Mouse (Mus musculus): ENCODE results near the gene Fcgr2b.
"Not testable (repeated sequence)": the region's sequence is repeated elsewhere in the genome, so short reads cannot be mapped to it uniquely, and the experiment has no call there.

Fcgr2b gene

GRCm38 (mm10) chr1:170953192-170953591 is 23.2 kb downstream of the Fcgr2b start:
- H3K4me3 ChIP-seq (replicated peaks; ENCODE audit: low read length) = no peak overlapping the region
- TF ChIP-seq CTCF (conservative IDR thresholded peaks at IDR 0.05; ENCODE audit: low read length) (no peak), POU5F1 (IDR thresholded peaks at IDR 0.05; ENCODE audit: borderline replicate concordance, low read length) (no peak), NANOG (IDR thresholded peaks at IDR 0.05; ENCODE audit: borderline replicate concordance, low read length) (no peak)
- no peaks in the 10 kb centered on the region for H3K9me3 ChIP-seq (ENCODE audit: low read length)
- peaks cover 6% of the 10 kb centered on the region; the same call in 1 of the 2 replicates for H3K4me1 ChIP-seq (replicated peaks; ENCODE audit: low read depth, low read length)
- H3K27me3 ChIP-seq (ENCODE audit: insufficient read depth, low read length) = no peaks in the 10 kb centered on the region
- no peaks in the 10 kb centered on the region for H3K36me3 ChIP-seq (ENCODE audit: insufficient read depth, low read length)

- TF ChIP-seq NANOG (IDR thresholded peaks at IDR 0.05; ENCODE audit: borderline replicate concordance, low read length) = no peak
- TF ChIP-seq CTCF (conservative IDR thresholded peaks at IDR 0.05; ENCODE audit: low read length) = no peak
- TF ChIP-seq POU5F1 (IDR thresholded peaks at IDR 0.05; ENCODE audit: borderline replicate concordance, low read length) = no peak
- Histone ChIP-seq H3K36me3 (ENCODE audit: insufficient read depth, low read length) (no peaks in the 10 kb centered on the region), H3K4me1 (replicated peaks; ENCODE audit: low read depth, low read length) (peaks cover 6% of the 10 kb centered on the region; the same call in 1 of the 2 replicates), H3K4me3 (replicated peaks; ENCODE audit: low read length) (no peak overlapping the region), H3K9me3 (ENCODE audit: low read length) (no peaks in the 10 kb centered on the region), H3K27me3 (ENCODE audit: insufficient read depth, low read length) (no peaks in the 10 kb centered on the region)
Observed at GRCm38 (mm10) chr1:170950772-170951171, 25.6 kb downstream of the Fcgr2b start.

- H3K4me3 ChIP-seq (replicated peaks; ENCODE audit: low read length); H3K9me3 ChIP-seq (ENCODE audit: low read length); H3K36me3 ChIP-seq (ENCODE audit: insufficient read depth, low read length); H3K4me1 ChIP-seq (replicated peaks; ENCODE audit: low read depth, low read length); H3K27me3 ChIP-seq (ENCODE audit: insufficient read depth, low read length): not testable (repeated sequence)
Observed at GRCm38 (mm10) chr1:170944908-170945307, 31.4 kb downstream of the Fcgr2b start.

GRCm38 (mm10) chr1:170944151-170944550 is 32.2 kb downstream of the Fcgr2b start:
- not testable (repeated sequence) for H3K9me3 ChIP-seq (ENCODE audit: low read length); H3K27me3 ChIP-seq (ENCODE audit: insufficient read depth, low read length); H3K4me3 ChIP-seq (replicated peaks; ENCODE audit: low read length)

GRCm38 (mm10) chr1:170939255-170939654 is 37.1 kb downstream of the Fcgr2b start:
- Histone ChIP-seq H3K36me3 (ENCODE audit: insufficient read depth, low read length) (no peaks in the 10 kb centered on the region), H3K4me1 (replicated peaks; ENCODE audit: low read depth, low read length) (no peaks in the 10 kb centered on the region), H3K9me3 (ENCODE audit: low read length) (no peaks in the 10 kb centered on the region), H3K27me3 (ENCODE audit: insufficient read depth, low read length) (no peaks in the 10 kb centered on the region), H3K4me3 (replicated peaks; ENCODE audit: low read length) (no peak overlapping the region)
- no peak for TF ChIP-seq NANOG (IDR thresholded peaks at IDR 0.05; ENCODE audit: borderline replicate concordance, low read length)
- no peak for TF ChIP-seq POU5F1 (IDR thresholded peaks at IDR 0.05; ENCODE audit: borderline replicate concordance, low read length)

More at GRCm38 (mm10) chr1:170944151-170944550, 32.2 kb downstream of the Fcgr2b start:
- H3K36me3 ChIP-seq (ENCODE audit: insufficient read depth, low read length); H3K4me1 ChIP-seq (replicated peaks; ENCODE audit: low read depth, low read length): not testable (repeated sequence)

- Histone ChIP-seq H3K4me3 (replicated peaks; ENCODE audit: low read length) (no peak overlapping the region), H3K9me3 (ENCODE audit: low read length) (no peaks in the 10 kb centered on the region), H3K27me3 (ENCODE audit: insufficient read depth, low read length) (no peaks in the 10 kb centered on the region), H3K36me3 (ENCODE audit: insufficient read depth, low read length) (no peaks in the 10 kb centered on the region), H3K4me1 (replicated peaks; ENCODE audit: low read depth, low read length) (peaks cover 6% of the 10 kb centered on the region)
- TF ChIP-seq NANOG (IDR thresholded peaks at IDR 0.05; ENCODE audit: borderline replicate concordance, low read length) (no peak), CTCF (conservative IDR thresholded peaks at IDR 0.05; ENCODE audit: low read length) (no peak), POU5F1 (IDR thresholded peaks at IDR 0.05; ENCODE audit: borderline replicate concordance, low read length) (no peak)
Observed at GRCm38 (mm10) chr1:170934383-170934782, 42.0 kb downstream of the Fcgr2b start.

GRCm38 (mm10) chr1:170933940-170934339 is 42.4 kb downstream of the Fcgr2b start:
- H3K4me1 ChIP-seq (replicated peaks; ENCODE audit: low read depth, low read length) = peaks cover 6% of the 10 kb centered on the region
- H3K36me3 ChIP-seq (ENCODE audit: insufficient read depth, low read length) = no peaks in the 10 kb centered on the region
- H3K9me3 ChIP-seq (ENCODE audit: low read length) = no peaks in the 10 kb centered on the region
- H3K4me3 ChIP-seq (replicated peaks; ENCODE audit: low read length) = no peak overlapping the region
- H3K27me3 ChIP-seq (ENCODE audit: insufficient read depth, low read length) = no peaks in the 10 kb centered on the region
- no peak for TF ChIP-seq POU5F1 (IDR thresholded peaks at IDR 0.05; ENCODE audit: borderline replicate concordance, low read length)
- no peak for TF ChIP-seq NANOG (IDR thresholded peaks at IDR 0.05; ENCODE audit: borderline replicate concordance, low read length)
- no peak for TF ChIP-seq CTCF (conservative IDR thresholded peaks at IDR 0.05; ENCODE audit: low read length)

GRCm38 (mm10) chr1:170933386-170933920 is 42.9 kb downstream of the Fcgr2b start:
- no peaks in the 10 kb centered on the region for H3K27me3 ChIP-seq (ENCODE audit: insufficient read depth, low read length)
- H3K9me3 ChIP-seq (ENCODE audit: low read length) = no peaks in the 10 kb centered on the region
- H3K36me3 ChIP-seq (ENCODE audit: insufficient read depth, low read length) = no peaks in the 10 kb centered on the region

GRCm38 (mm10) chr1:170932043-170932442 is 44.3 kb downstream of the Fcgr2b start:
- TF ChIP-seq POU5F1 (IDR thresholded peaks at IDR 0.05; ENCODE audit: borderline replicate concordance, low read length) (no peak), CTCF (conservative IDR thresholded peaks at IDR 0.05; ENCODE audit: low read length) (no peak), NANOG (IDR thresholded peaks at IDR 0.05; ENCODE audit: borderline replicate concordance, low read length) (no peak)
- no peaks in the 10 kb centered on the region for H3K27me3 ChIP-seq (ENCODE audit: insufficient read depth, low read length)
- H3K4me3 ChIP-seq (replicated peaks; ENCODE audit: low read length) = no peak overlapping the region
- H3K9me3 ChIP-seq (ENCODE audit: low read length) = no peaks in the 10 kb centered on the region
- H3K36me3 ChIP-seq (ENCODE audit: insufficient read depth, low read length) = no peaks in the 10 kb centered on the region
- peaks cover 6% of the 10 kb centered on the region for H3K4me1 ChIP-seq (replicated peaks; ENCODE audit: low read depth, low read length)

More at GRCm38 (mm10) chr1:170933386-170933920, 42.9 kb downstream of the Fcgr2b start:
- TF ChIP-seq CTCF (conservative IDR thresholded peaks at IDR 0.05; ENCODE audit: low read length) (no peak), POU5F1 (IDR thresholded peaks at IDR 0.05; ENCODE audit: borderline replicate concordance, low read length) (no peak), NANOG (IDR thresholded peaks at IDR 0.05; ENCODE audit: borderline replicate concordance, low read length) (no peak)
- Histone ChIP-seq H3K4me3 (replicated peaks; ENCODE audit: low read length) (no peak overlapping the region), H3K4me1 (replicated peaks; ENCODE audit: low read depth, low read length) (peaks cover 6% of the 10 kb centered on the region)
